Mouse (Mus musculus) kidney, postnatal 25 days (tissue): ENCODE measurements around the gene Lypd9.
"Not testable (repeated sequence)": the region's sequence is repeated elsewhere in the genome, so short reads cannot be mapped to it uniquely, and the experiment has no call there.

Experiments
- DNase-seq, 2 experiments: peaks; one replicate each; pipeline ENCODE4 v3.0.0; 2021; ENCODE audit warnings: mixed read lengths in 2 of 2

The Lypd9 gene

DNA sequence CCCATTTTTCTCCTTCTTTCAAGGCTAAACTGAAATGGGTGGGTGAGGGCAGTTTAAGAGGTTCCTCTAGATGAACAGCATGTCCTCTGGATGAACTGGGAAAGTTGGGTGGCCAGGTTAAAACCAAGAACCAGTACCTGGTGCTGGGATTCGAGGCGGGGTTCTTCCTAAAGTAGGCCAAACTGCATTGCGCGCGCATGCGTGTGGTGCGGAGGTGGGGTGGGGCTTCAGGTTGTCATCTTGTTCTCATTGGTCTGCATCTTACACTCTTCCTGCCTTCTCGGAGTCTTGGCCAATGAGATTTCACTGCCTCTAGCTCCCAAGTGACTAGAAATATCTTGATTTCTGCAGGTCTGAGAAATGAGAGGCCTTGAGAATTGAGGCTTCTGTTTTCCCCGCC, at the start of gene Lypd9:
Gene Lypd9 (minus strand): TSS at position 165 of the 400 bp plus-strand sequence.
- DNase-seq: no peak

DNA sequence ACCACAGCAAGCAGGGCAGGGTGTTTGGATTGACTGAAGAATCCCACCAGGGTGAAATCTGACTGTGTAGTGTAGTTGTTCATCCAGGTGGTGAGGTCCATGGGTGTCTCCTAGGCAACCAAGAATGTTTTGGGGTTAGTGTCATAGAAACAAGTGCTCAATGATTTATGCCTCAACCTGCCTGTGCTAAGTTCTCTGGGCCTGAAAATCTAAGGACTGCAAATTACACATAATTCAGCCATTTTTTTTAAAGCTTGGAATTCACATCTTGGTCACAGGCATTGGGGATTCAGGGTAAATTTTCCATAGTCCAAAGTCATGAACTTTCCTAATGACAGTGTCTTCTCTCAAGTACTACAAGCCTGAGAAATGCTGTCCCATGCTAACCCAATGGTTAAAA, 49.7 kb upstream of the Lypd9 start, which contains the start of gene Olfr331:
Gene Olfr331 (minus strand): TSS at position 101 of the 400 bp plus-strand sequence.
- not testable (repeated sequence) for DNase-seq

DNA sequence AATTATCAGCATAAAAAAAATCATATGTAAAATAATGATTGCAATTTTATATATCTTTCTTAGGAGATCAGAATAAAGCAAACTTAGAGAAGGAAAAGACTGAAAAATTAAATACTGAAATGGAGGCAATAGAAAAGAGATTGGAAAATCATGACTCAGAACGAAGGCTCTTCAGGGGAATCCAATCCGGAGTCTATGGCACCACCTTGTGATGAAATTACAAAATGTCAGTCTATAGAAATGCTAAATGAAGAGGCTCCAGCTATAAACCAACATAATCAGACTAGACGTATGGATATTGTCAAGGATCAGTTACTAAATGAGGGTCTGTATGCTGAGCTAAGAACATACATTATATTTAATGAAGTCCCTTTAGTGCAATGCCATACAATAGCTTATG, 46.6 kb upstream of the Lypd9 start:
- DNase-seq: no peak

GRCm38 (mm10) chr11:58498761-58499160, 46.0 kb upstream of the Lypd9 start:
- no peak for DNase-seq

DNA sequence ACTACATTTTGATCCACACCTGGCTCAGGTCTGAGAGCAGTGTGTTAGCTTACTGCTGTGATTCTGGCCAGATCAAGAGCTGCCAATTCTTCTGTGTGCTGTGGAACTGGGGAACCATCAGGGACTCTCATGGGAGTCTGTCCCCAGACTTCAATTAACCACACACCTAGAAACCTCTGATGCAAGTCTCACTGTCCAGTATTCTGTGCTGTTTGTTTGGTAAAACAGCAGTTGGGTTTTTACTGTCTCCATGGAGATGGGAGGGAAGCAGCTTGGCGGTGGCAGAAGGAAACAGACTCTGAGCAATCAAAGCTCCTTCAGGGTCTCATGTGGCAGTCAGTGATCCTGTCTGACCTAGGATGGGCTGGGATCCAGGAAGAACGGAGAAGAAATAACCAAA, 39.7 kb upstream of the Lypd9 start, which contains the start of gene Olfr332:
Gene Olfr332 (minus strand): TSS at position 101 of the 400 bp plus-strand sequence.
- DNase-seq: no peak

GRCm38 (mm10) chr11:58462170-58462569, 9.4 kb upstream of the Lypd9 start, which contains the start of gene Olfr30:
TSS of gene Olfr30 (minus strand) at chr11:58462270.
- no peak for DNase-seq

GRCm38 (mm10) chr11:58453592-58453991, 869 bp upstream of the Lypd9 start:
- DNase-seq: no peak

DNA sequence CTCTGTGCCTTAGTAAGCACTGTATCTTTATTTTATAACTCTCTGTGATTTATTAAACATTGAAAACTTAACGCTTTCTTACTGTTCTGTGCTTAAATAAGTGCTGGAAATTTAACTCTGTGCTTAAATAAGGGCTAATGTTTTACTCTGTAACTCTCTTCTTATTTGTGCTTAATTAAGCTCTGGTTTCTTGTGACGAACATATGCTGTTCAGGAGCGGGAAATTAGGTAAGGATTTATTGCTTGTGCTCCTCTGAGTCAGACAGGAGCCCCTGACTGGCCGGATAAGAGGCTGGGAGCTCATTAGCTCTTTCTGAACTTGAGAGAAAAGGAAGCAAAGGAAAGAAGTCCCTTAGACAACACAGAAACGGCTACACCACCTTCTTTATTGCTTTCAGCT, 14.9 kb downstream of the Lypd9 start:
- no peak for DNase-seq

DNA sequence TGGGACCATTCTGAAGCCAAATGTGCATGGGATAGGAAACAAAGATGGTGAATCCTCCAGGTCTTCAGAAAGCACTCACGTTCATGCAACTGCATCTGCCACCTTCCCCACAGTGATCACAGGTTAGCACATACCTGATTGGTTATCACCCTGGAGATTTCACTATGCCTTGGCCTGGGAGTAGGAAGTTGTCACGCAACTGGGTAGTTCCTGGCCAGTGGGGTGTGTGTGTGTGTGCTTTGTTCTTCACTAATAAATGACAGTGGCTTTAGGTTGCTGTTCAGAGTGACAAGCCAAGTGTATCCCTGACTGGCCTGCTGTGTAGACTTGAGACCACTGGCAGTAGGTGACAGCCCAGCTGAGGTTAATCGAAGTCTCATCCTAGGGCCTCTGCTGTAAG, 20.5 kb downstream of the Lypd9 start, which contains the start of gene Gm12253:
Gene Gm12253 (plus strand): TSS at position 301 of the 400 bp plus-strand sequence.
- DNase-seq: no peak

DNA sequence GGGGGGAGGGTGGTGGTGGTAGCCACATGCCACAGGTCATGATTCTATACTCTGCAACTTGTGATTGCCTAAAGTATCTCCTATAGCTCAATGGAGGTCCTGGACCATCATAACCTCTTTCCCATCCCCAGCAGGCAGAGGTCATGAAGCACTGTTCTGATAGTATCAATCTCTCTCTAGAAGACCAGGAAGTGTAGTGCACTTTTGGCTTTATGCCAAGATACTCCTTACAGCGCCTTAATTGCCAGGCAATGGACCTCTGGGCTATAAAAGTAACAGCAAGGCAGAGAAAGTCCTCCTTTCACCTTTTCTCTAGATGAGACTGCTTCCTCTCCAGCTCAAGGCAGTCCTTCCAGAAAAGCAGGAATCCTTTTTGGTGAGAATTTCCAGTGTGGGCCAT, 31.9 kb downstream of the Lypd9 start, which contains the start of gene 1810065E05Rik:
Gene 1810065E05Rik (plus strand): TSS at position 297 of the 400 bp plus-strand sequence.
- DNase-seq: no peak

- no peak for DNase-seq
Observed at GRCm38 (mm10) chr11:58418336-58418735, 34.4 kb downstream of the Lypd9 start.

GRCm38 (mm10) chr11:58408066-58408465, 44.7 kb downstream of the Lypd9 start:
- DNase-seq: peak in 1 of 2 experiments; percentile 5

DNA sequence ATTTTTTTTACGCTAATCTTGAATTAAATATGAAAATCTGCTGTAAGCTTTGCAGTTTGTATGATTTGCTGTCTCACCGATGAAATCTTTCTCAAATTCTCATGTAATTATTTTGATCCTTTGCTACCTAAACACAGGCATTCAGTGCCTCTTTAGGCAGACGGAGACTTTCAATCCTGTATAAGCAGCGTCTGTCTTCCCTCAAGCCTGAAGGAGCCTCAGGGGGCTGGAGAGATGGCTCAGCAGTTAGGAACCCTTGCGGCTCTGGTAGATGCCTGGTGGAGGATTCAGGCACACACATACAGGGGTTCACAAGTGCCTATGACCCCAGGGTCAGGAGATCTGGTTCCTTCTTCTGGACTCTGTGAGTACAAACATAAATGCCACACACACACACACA, 52.1 kb downstream of the Lypd9 start:
- DNase-seq: no peak

DNA sequence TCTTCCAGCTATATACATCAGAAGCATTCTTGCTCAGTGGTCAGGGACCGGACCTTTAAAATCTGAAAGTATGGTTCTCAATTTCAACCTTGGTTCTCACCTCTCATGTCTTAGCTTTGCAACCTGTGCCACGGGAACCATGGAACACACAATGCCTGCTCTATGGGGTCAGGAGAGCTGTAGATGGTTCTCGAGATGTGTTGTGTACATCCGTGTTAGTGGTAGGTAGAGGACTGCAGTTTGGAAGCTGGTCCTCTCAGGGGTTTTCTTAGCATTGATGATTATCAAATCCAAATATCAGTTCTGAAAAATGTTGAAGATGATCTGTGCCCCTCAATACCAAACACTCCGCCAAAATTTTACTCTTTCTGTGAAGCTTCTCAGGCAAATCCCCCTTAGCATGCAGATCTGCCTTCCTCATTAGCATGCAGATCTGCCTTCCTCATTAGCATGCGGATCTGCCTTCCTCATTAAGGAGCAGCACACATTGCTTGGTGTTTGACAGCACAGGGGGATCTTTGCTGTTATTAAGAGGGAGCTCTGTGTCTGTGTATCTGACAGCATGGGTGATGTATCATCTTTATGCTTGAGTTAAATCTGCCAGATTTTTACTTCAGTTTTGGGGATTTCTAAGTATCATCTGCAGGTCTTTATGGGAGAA, 52.6 kb downstream of the Lypd9 start:
- DNase-seq: no peak
